Mouse (Mus musculus) heart, adult 2 months (tissue): Measurements from ENCODE around the gene Bean1. TPM values are rescaled to one million over a fixed set of nuclear protein-coding genes. Genes with fewer than 3 reads are reported as not detected.

Source experiments
- DNase-seq, 2 experiments: peaks; one replicate each; pipeline ENCODE4 v3.0.0; 2021
- H3K27ac ChIP-seq: fragments of 200-600 bp; 2 replicates; pipeline ENCODE4 v1.8.1; 2022
- H3K27me3 ChIP-seq: fragments of 200-500 bp; 2 replicates; pipeline ENCODE4 v1.6.1; 2012; ENCODE audit warnings: mild to moderate bottlenecking, low read length, inconsistent platforms, mixed read lengths; ENCODE audit not compliant: control insufficient read depth, insufficient read depth
- H3K36me3 ChIP-seq: fragments of 200-500 bp; 2 replicates; pipeline ENCODE4 v1.6.1; 2012; ENCODE audit warnings: low read length, inconsistent platforms; ENCODE audit not compliant: control insufficient read depth, insufficient read depth
- H3K4me1 ChIP-seq: fragments of 200-500 bp; 2 replicates; pipeline ENCODE4 v1.6.1; 2011; ENCODE audit warnings: low read length; ENCODE audit not compliant: control insufficient read depth, insufficient read depth
- H3K4me3 ChIP-seq: fragments of 200-600 bp; 2 replicates; pipeline ENCODE4 v1.8.1; 2022
- H3K79me2 ChIP-seq: fragments of 200-500 bp; replicated peaks from 2 replicates; pipeline ENCODE4 v1.6.1; 2012; ENCODE audit warnings: mild to moderate bottlenecking, inconsistent platforms, low read length, moderate library complexity, mixed read lengths; ENCODE audit not compliant: control insufficient read depth, insufficient read depth
- H3K9ac ChIP-seq: fragments of 200-500 bp; 2 replicates; pipeline ENCODE4 v1.6.1; 2012; ENCODE audit warnings: low read depth, mild to moderate bottlenecking, control low read depth, inconsistent platforms, low read length, mixed read lengths
- CTCF ChIP-seq: fragments of 200-600 bp; IDR thresholded peaks from 2 replicates; pipeline ENCODE4 v1.8.1; 2022; ENCODE audit warnings: antibody characterized with exemption, mild to moderate bottlenecking, moderate library complexity
- EP300 ChIP-seq: fragments of 200-500 bp; IDR thresholded peaks from 2 replicates; pipeline ENCODE4 v1.6.1; 2011; ENCODE audit warnings: low read depth, low read length, control low read depth; ENCODE audit not compliant: insufficient read depth
- POLR2A ChIP-seq: fragments of 200-500 bp; IDR thresholded peaks from 2 replicates; pipeline ENCODE4 v1.6.1; 2011; ENCODE audit warnings: mild to moderate bottlenecking, low read depth, low read length, control low read depth; ENCODE audit not compliant: insufficient read depth
- WGBS: fragments of 180-500 bp; shearing (Covaris S2); methylation state at CpG from one replicate; pipeline ENCODE4 v1.1.7; 2018; 5-methylcytosine and 5-hydroxymethylcytosine counted together
- intact Hi-C: fragments of 180-260 bp; cut with DNase I; formaldehyde crosslinking; loops from one replicate; pipeline ENCODE4 v1.15.1; 2025
- polyA plus RNA-seq: library from polyadenylated mRNA; depleted of rRNA; stranded (reverse); fragments of >200 nt; gene quantifications from 2 replicates; pipeline ENCODE4 v1.2.3, GENCODE M21; 2012
- total RNA-seq, 2 experiments: library from RNA; stranded (reverse); gene quantifications; 2 replicates each; pipeline ENCODE4 v1.2.3; 2021

Bean1 gene
- total and polyA plus RNA-seq, 3 experiments, result 0.91 to 4.1 (median 1.8) TPM

GRCm38 (mm10) chr8:104177054-104177453, 6.8 kb downstream of the Bean1 start:
- intact Hi-C loops, result no loop called here
- Histone ChIP-seq H3K27me3 (no peaks in the 10 kb centered on the region), H3K9ac (no peak overlapping the region), H3K36me3 (no peaks in the 10 kb centered on the region), H3K4me3 (no peak overlapping the region), H3K79me2 (no peaks in the 10 kb centered on the region), H3K4me1 (no peaks in the 10 kb centered on the region), H3K27ac (no peak overlapping the region)
- 77% methylated on average over 4 of the region's 4 CpGs for WGBS
- TF ChIP-seq CTCF, result no peak
- TF ChIP-seq POLR2A, result no peak
- no peak for TF ChIP-seq EP300
- DNase-seq, result no peak

GRCm38 (mm10) chr8:104184905-104185304, 14.7 kb downstream of the Bean1 start:
- intact Hi-C loops, result loop anchor here (2.0 kb wide), 1 partner anchor 16 kb away; no protein-coding TSS in a partner anchor
- Histone ChIP-seq H3K27ac (no peak overlapping the region), H3K4me3 (no peak overlapping the region), H3K79me2 (no peaks in the 10 kb centered on the region), H3K27me3 (no peaks in the 10 kb centered on the region), H3K9ac (no peak overlapping the region), H3K36me3 (no peaks in the 10 kb centered on the region), H3K4me1 (no peaks in the 10 kb centered on the region)
- TF ChIP-seq POLR2A (no peak), EP300 (no peak), CTCF (no peak)
- 20% methylated on average over 6 of the region's 6 CpGs for WGBS
- DNase-seq, result no peak

DNA sequence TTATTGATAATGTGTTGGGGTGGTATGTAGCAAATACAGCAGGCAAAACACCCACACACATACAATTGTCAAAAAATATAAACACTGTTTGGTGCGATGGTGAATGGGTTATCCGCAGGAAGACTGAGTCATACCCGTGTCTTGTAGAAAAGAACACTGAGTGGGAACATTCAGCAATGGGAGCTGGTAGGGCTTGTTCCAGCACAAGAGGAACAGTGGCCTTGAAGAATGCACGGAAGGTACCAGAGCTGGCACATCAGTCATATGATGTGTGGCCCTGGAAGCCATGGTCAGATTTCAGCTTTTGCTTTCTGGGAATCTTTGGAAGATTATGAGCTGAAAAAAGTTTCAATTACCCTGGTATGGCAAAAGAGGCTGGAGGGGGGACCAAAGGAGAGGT, 16.6 kb downstream of the Bean1 start:
- Histone ChIP-seq H3K27ac (no peak overlapping the region), H3K4me3 (no peak overlapping the region), H3K79me2 (no peaks in the 10 kb centered on the region), H3K4me1 (no peaks in the 10 kb centered on the region), H3K9ac (no peak overlapping the region), H3K27me3 (no peaks in the 10 kb centered on the region), H3K36me3 (no peaks in the 10 kb centered on the region)
- TF ChIP-seq EP300, result no peak
- TF ChIP-seq POLR2A, result no peak
- 57% methylated on average over 4 of the region's 4 CpGs for WGBS
- no peak for DNase-seq
- intact Hi-C loops, result no loop called here

DNA sequence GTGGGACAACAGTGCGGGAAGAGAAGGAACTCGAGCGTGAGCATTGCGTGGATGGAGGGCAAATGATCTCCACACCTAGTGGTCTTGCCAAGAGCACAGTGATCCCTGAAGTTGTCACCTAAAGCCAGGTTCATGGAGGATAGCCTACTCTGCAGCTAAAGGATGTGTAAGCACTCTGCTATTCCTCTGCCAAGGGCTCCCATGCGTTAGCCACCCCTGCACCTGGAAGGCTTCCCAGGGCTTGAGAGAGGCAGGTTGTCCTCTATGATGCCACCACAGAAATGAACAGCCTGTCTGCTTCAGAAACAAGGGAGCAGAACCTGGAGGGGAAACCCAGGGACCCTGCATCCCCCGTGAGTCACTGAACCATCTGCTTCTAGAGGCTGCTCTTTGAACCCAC, 17.4 kb downstream of the Bean1 start:
- TF ChIP-seq CTCF, result no peak
- no peak for TF ChIP-seq POLR2A
- TF ChIP-seq EP300, result no peak
- H3K27ac ChIP-seq, result no peak overlapping the region
- intact Hi-C loops, result no loop called here
- no peaks in the 10 kb centered on the region; the same call in 1 of the 2 replicates for H3K4me1 ChIP-seq
- H3K79me2 ChIP-seq, result no peaks in the 10 kb centered on the region
- H3K36me3 ChIP-seq, result no peaks in the 10 kb centered on the region
- DNase-seq, result no peak
- no peak overlapping the region for H3K4me3 ChIP-seq
- 77% methylated on average over 6 of the region's 6 CpGs for WGBS
- no peaks in the 10 kb centered on the region for H3K27me3 ChIP-seq
- H3K9ac ChIP-seq, result no peak overlapping the region

GRCm38 (mm10) chr8:104188459-104188858, 18.2 kb downstream of the Bean1 start:
- TF ChIP-seq EP300 (no peak), CTCF (no peak), POLR2A (no peak)
- Histone ChIP-seq H3K36me3 (no peaks in the 10 kb centered on the region), H3K4me3 (no peak overlapping the region), H3K27ac (no peak overlapping the region), H3K4me1 (no peaks in the 10 kb centered on the region; the same call in 1 of the 2 replicates), H3K9ac (no peak overlapping the region), H3K79me2 (no peaks in the 10 kb centered on the region), H3K27me3 (no peaks in the 10 kb centered on the region)
- intact Hi-C loops, result no loop called here
- DNase-seq, result no peak
- WGBS, result 55% methylated on average over 5 of the region's 5 CpGs

DNA sequence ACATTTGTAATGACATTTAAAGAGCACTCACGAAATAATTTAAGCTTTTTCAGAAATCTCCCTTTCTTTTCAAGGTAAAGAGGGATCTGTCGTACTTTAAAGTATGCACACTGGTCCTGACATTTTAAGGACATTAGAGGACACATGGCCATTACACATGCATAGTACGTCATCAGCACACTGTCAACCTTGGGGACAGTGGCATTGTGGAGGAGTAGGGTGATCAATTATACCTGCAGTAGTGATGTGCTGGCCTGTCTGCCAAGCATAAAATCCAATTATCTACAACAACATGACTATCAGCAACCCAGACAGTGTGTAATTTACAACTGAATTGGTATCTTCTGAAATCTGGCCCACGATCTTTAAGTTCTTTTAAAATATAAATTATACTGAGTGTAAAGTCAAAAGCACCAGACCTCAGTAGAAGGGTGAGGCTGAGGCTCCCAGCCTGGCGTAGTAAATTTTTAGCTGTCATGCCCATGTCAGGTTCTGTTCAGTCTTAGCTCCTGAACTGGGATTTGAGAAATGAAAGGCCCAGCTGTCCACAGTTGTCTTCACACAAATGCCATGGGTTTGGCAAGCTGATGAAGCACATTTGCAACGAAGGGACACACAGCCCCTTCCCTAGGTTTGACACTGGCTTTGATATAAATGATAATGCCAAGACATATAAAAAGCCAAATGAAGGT, 20.7 kb downstream of the Bean1 start:
- Histone ChIP-seq H3K4me3 (no peak overlapping the region), H3K36me3 (no peaks in the 10 kb centered on the region), H3K27ac (no peak overlapping the region), H3K9ac (no peak overlapping the region), H3K79me2 (no peaks in the 10 kb centered on the region), H3K4me1 (no peaks in the 10 kb centered on the region; the same call in 1 of the 2 replicates), H3K27me3 (no peaks in the 10 kb centered on the region)
- DNase-seq, result no peak
- intact Hi-C loops, result no loop called here
- WGBS, result 81% methylated on average over 6 of the region's 6 CpGs
- TF ChIP-seq CTCF, result no peak
